Mouse (Mus musculus) CH12.LX (cell line): ENCODE measurements around the gene Anapc7. TPM values are rescaled to one million over a fixed set of nuclear protein-coding genes. Genes with fewer than 3 reads are reported as not detected.

Experiments used
- DNase-seq: peaks from one replicate; pipeline ENCODE4 v3.0.0-alpha.2; 2013; ENCODE audit errors: extremely low read depth
- H3K27ac ChIP-seq: 2 replicates; pipeline ENCODE4 v1.5.1; 2012; ENCODE audit warnings: low read depth, mild to moderate bottlenecking, control low read depth, moderate library complexity; ENCODE audit not compliant: insufficient read depth
- H3K27me3 ChIP-seq: replicated peaks from 2 replicates; pipeline ENCODE3; 2012; ENCODE audit warnings: inconsistent platforms
- H3K36me3 ChIP-seq, 2 experiments: replicated peaks in 1 of 2; 2 replicates each; pipeline versions ENCODE3 to v1.6.1; 2012; ENCODE audit warnings: inconsistent platforms in 1 of 2, low read length in 1 of 2, mild to moderate bottlenecking in 1 of 2, mixed read lengths in 1 of 2, moderate library complexity in 1 of 2; ENCODE audit not compliant: control insufficient read depth in 1 of 2, insufficient read depth in 1 of 2
- H3K4me1 ChIP-seq, 2 experiments: 2 replicates each; pipeline ENCODE4 v1.6.1; 2012; ENCODE audit warnings: inconsistent platforms in 1 of 2, moderate library complexity in 1 of 2; ENCODE audit not compliant: insufficient read depth in 2 of 2, control insufficient read depth in 1 of 2
- H3K4me2 ChIP-seq: 2 replicates; pipeline ENCODE4 v1.6.1; 2012; ENCODE audit warnings: low read depth, mild to moderate bottlenecking, control low read depth; ENCODE audit not compliant: poor library complexity, insufficient read depth, severe bottlenecking
- H3K4me3 ChIP-seq, 3 experiments: fragments of 150-350 bp in 1 of 3; sonication (generic) in 1 of 3; replicated peaks in 1 of 3; 2 replicates each; pipeline versions ENCODE3 to v1.5.1; 2011 to 2012; ENCODE audit warnings: low read depth in 2 of 3, low read length in 2 of 3, mild to moderate bottlenecking in 2 of 3, moderate library complexity in 2 of 3, control low read depth in 1 of 3, improper control_type of control experiment in 1 of 3, inconsistent platforms in 1 of 3, mixed read lengths in 1 of 3; ENCODE audit not compliant: poor library complexity in 1 of 3
- H3K79me2 ChIP-seq: replicated peaks from 2 replicates; pipeline ENCODE4 v1.6.1; 2012; ENCODE audit warnings: mild to moderate bottlenecking, moderate library complexity; ENCODE audit not compliant: control insufficient read depth, poor library complexity, insufficient read depth, severe bottlenecking; ENCODE audit errors: extremely low read depth
- H3K9ac ChIP-seq: 2 replicates; pipeline ENCODE4 v1.6.1; 2012; ENCODE audit warnings: low read depth, mild to moderate bottlenecking, control low read depth, moderate library complexity; ENCODE audit not compliant: insufficient read depth
- H3K9me3 ChIP-seq: replicated peaks from 2 replicates; pipeline ENCODE3; 2012; ENCODE audit warnings: low read length, inconsistent platforms, mixed read lengths
- BHLHE40 ChIP-seq: IDR thresholded peaks from 2 replicates; pipeline ENCODE4 v1.6.1; 2011; ENCODE audit warnings: mild to moderate bottlenecking, low read depth, low read length, improper control_type of control experiment
- CHD1 ChIP-seq: IDR thresholded peaks from 2 replicates; pipeline ENCODE4 v1.6.1; 2012; ENCODE audit warnings: low read depth, low read length, improper control_type of control experiment, inconsistent platforms
- CHD2 ChIP-seq: IDR thresholded peaks from 2 replicates; pipeline ENCODE4 v1.6.1; 2011; ENCODE audit warnings: low read length, improper control_type of control experiment
- CTCF ChIP-seq, 2 experiments: IDR thresholded peaks in 1 of 2; conservative IDR thresholded peaks in 1 of 2; 2 replicates each; pipeline ENCODE4 v1.5.1; 2011 to 2012; ENCODE audit warnings: low read depth in 2 of 2, low read length in 2 of 2, improper control_type of control experiment in 1 of 2, inconsistent platforms in 1 of 2, mild to moderate bottlenecking in 1 of 2, moderate library complexity in 1 of 2
- E2F4 ChIP-seq: IDR thresholded peaks from 2 replicates; pipeline ENCODE4 v1.6.1; 2011; ENCODE audit warnings: low read depth, low read length, improper control_type of control experiment; ENCODE audit not compliant: insufficient replicate concordance
- ELF1 ChIP-seq: IDR thresholded peaks from 2 replicates; pipeline ENCODE4 v1.6.1; 2014; ENCODE audit warnings: low read depth, mild to moderate bottlenecking, inconsistent platforms, low read length, improper control_type of control experiment
- EP300 ChIP-seq: IDR thresholded peaks from 2 replicates; pipeline ENCODE4 v1.6.1; 2011; ENCODE audit warnings: low read length, improper control_type of control experiment
- ETS1 ChIP-seq: conservative IDR thresholded peaks from 2 replicates; pipeline ENCODE4 v1.6.1; 2012; ENCODE audit warnings: low read depth, mild to moderate bottlenecking, inconsistent platforms, low read length, improper control_type of control experiment, moderate library complexity
- GABPA ChIP-seq: IDR thresholded peaks from 2 replicates; pipeline ENCODE4 v1.6.1; 2012; ENCODE audit warnings: low read depth, low read length, improper control_type of control experiment, inconsistent platforms; ENCODE audit not compliant: insufficient replicate concordance
- HCFC1 ChIP-seq: IDR thresholded peaks from 2 replicates; pipeline ENCODE4 v1.6.1; 2012; ENCODE audit warnings: low read depth, mild to moderate bottlenecking, inconsistent platforms, low read length, improper control_type of control experiment
- IRF4 ChIP-seq: IDR thresholded peaks from 2 replicates; pipeline ENCODE4 v1.6.1; 2014; ENCODE audit warnings: low read depth, mild to moderate bottlenecking, inconsistent platforms, low read length, improper control_type of control experiment
- JUN ChIP-seq: IDR thresholded peaks from 2 replicates; pipeline ENCODE4 v1.6.1; 2011; ENCODE audit warnings: low read depth, mild to moderate bottlenecking, low read length, improper control_type of control experiment, moderate library complexity; ENCODE audit not compliant: insufficient read depth
- JUND ChIP-seq: conservative IDR thresholded peaks from 2 replicates; pipeline ENCODE4 v1.6.1; 2011; ENCODE audit warnings: low read depth, low read length, improper control_type of control experiment
- KAT2A ChIP-seq: IDR thresholded peaks from 2 replicates; pipeline ENCODE4 v1.6.1; 2012; ENCODE audit warnings: low read length, improper control_type of control experiment, inconsistent platforms; ENCODE audit not compliant: insufficient replicate concordance
- MAFK ChIP-seq: IDR thresholded peaks from 2 replicates; pipeline ENCODE4 v1.6.1; 2011; ENCODE audit warnings: low read length, improper control_type of control experiment; ENCODE audit not compliant: insufficient replicate concordance
- MAX ChIP-seq: IDR thresholded peaks from 2 replicates; pipeline ENCODE4 v1.6.1; 2011; ENCODE audit warnings: low read length, improper control_type of control experiment
- MAZ ChIP-seq: IDR thresholded peaks from 2 replicates; pipeline ENCODE4 v1.6.1; 2012; ENCODE audit warnings: low read depth, mild to moderate bottlenecking, inconsistent platforms, low read length, improper control_type of control experiment, moderate library complexity
- MEF2A ChIP-seq: IDR thresholded peaks from 2 replicates; pipeline ENCODE4 v1.6.1; 2014; ENCODE audit warnings: low read depth, mild to moderate bottlenecking, inconsistent platforms, low read length, improper control_type of control experiment, borderline replicate concordance
- MXI1 ChIP-seq: IDR thresholded peaks from 2 replicates; pipeline ENCODE4 v1.6.1; 2011; ENCODE audit warnings: mild to moderate bottlenecking, low read depth, low read length, improper control_type of control experiment
- MYC ChIP-seq: IDR thresholded peaks from 2 replicates; pipeline ENCODE4 v1.6.1; 2011; ENCODE audit warnings: low read depth, mild to moderate bottlenecking, improper control_type of control experiment, low read length
- NELFE ChIP-seq: IDR thresholded peaks from 2 replicates; pipeline ENCODE4 v1.6.1; 2011; ENCODE audit warnings: low read depth, low read length, improper control_type of control experiment
- NRF1 ChIP-seq: IDR thresholded peaks from 2 replicates; pipeline ENCODE4 v1.6.1; 2014; ENCODE audit warnings: low read depth, mild to moderate bottlenecking, inconsistent platforms, low read length, improper control_type of control experiment, moderate library complexity
- PAX5 ChIP-seq: IDR thresholded peaks from 2 replicates; pipeline ENCODE4 v1.6.1; 2012; ENCODE audit warnings: low read length, inconsistent platforms, mixed read lengths
- POLR2A ChIP-seq: IDR thresholded peaks from 2 replicates; pipeline ENCODE4 v1.6.1; 2011; ENCODE audit warnings: low read depth, mild to moderate bottlenecking, improper control_type of control experiment, low read length
- POLR2AphosphoS2 ChIP-seq: IDR thresholded peaks from 2 replicates; pipeline ENCODE4 v1.6.1; 2011; ENCODE audit warnings: low read depth, low read length, improper control_type of control experiment
- RAD21 ChIP-seq: IDR thresholded peaks from 2 replicates; pipeline ENCODE4 v1.6.1; 2011; ENCODE audit warnings: low read depth, mild to moderate bottlenecking, low read length, improper control_type of control experiment, moderate library complexity
- RCOR1 ChIP-seq: conservative IDR thresholded peaks from 2 replicates; pipeline ENCODE4 v1.6.1; 2012; ENCODE audit warnings: low read depth, mild to moderate bottlenecking, inconsistent platforms, low read length, improper control_type of control experiment
- SIN3A ChIP-seq: IDR thresholded peaks from 2 replicates; pipeline ENCODE4 v1.6.1; 2012; ENCODE audit warnings: low read length, improper control_type of control experiment, inconsistent platforms
- SMC3 ChIP-seq: IDR thresholded peaks from 2 replicates; pipeline ENCODE4 v1.6.1; 2011; ENCODE audit warnings: low read depth, low read length, improper control_type of control experiment
- TBP ChIP-seq: conservative IDR thresholded peaks from 2 replicates; pipeline ENCODE4 v1.6.1; 2011; ENCODE audit warnings: low read depth, low read length, improper control_type of control experiment
- TCF12 ChIP-seq: IDR thresholded peaks from 2 replicates; pipeline ENCODE4 v1.6.1; 2014; ENCODE audit warnings: low read depth, mild to moderate bottlenecking, inconsistent platforms, low read length, improper control_type of control experiment
- UBTF ChIP-seq: IDR thresholded peaks from 2 replicates; pipeline ENCODE4 v1.6.1; 2012; ENCODE audit warnings: low read depth, mild to moderate bottlenecking, inconsistent platforms, low read length, improper control_type of control experiment, moderate library complexity
- USF1 ChIP-seq: IDR thresholded peaks from 2 replicates; pipeline ENCODE4 v1.6.1; 2014; ENCODE audit warnings: low read depth, mild to moderate bottlenecking, inconsistent platforms, low read length, improper control_type of control experiment
- USF2 ChIP-seq: conservative IDR thresholded peaks from 2 replicates; pipeline ENCODE4 v1.6.1; 2011; ENCODE audit warnings: low read depth, low read length, improper control_type of control experiment
- ZC3H11A ChIP-seq: IDR thresholded peaks from 2 replicates; pipeline ENCODE4 v1.6.1; 2012; ENCODE audit warnings: low read depth, mild to moderate bottlenecking, inconsistent platforms, low read length, improper control_type of control experiment
- ZKSCAN1 ChIP-seq: IDR thresholded peaks from 2 replicates; pipeline ENCODE4 v1.6.1; 2012; ENCODE audit warnings: low read depth, inconsistent platforms, low read length, improper control_type of control experiment, borderline replicate concordance
- ZMIZ1 ChIP-seq: IDR thresholded peaks from 2 replicates; pipeline ENCODE4 v1.6.1; 2012; ENCODE audit warnings: low read depth, mild to moderate bottlenecking, inconsistent platforms, low read length, improper control_type of control experiment
- ZNF384 ChIP-seq: IDR thresholded peaks from 2 replicates; pipeline ENCODE4 v1.6.1; 2012; ENCODE audit warnings: low read depth, low read length, improper control_type of control experiment, inconsistent platforms
- dilution Hi-C: fragments of 300-500 bp; cut with MboI; formaldehyde crosslinking; loops from 2 replicates; pipeline ENCODE4 v1.14.3; 2020; ENCODE audit warnings: low sequenced_read_pairs; ENCODE audit not compliant: extremely low pct_unique_long_range_greater_than_20kb, extremely low pct_ligation_motif_present
- in situ Hi-C: fragments of 300-500 bp; cut with MboI; formaldehyde crosslinking; loops from 3 replicates; pipeline ENCODE4 v1.14.3; 2019; ENCODE audit warnings: low sequenced_read_pairs, low pct_ligation_motif_present, low pct_unique_long_range_greater_than_20kb, mixed read lengths
- polyA plus RNA-seq: library from polyadenylated mRNA; unstranded; fragments of >175 nt; gene quantifications from 2 replicates; pipeline ENCODE4 v1.2.1, GENCODE M21; 2012; ENCODE audit warnings: low read depth; ENCODE audit not compliant: insufficient read length
- total RNA-seq, 2 experiments: library from RNA; depleted of rRNA; stranded (reverse); fragments of 300-350 nt in 1 of 2; fragments of >200 nt in 1 of 2; gene quantifications; 2 replicates each; pipeline ENCODE4 v1.2.3; 2012 to 2014

Gene Anapc7
- total and polyA plus RNA-seq, 3 experiments: 21.3 to 43.3 (median 39.4) TPM

- Histone ChIP-seq H3K4me1 (peaks cover 4 to 15% of the 10 kb centered on the region in 2 experiments; a peak in 3 of 4 replicates), H3K9me3 (no peaks in the 10 kb centered on the region), H3K4me3 (peak within 1 kb of the TSS; percentile 63 to 91 (median 80)), H3K9ac (peak within 1 kb of the TSS; percentile 79), H3K27me3 (no peaks in the 10 kb centered on the region), H3K4me2 (peak within 1 kb of the TSS; percentile 98), H3K27ac (peak within 1 kb of the TSS; percentile 84), H3K36me3 (peaks cover 23 to 55% of the 10 kb centered on the region in 2 experiments), H3K79me2 (peaks cover 18% of the 10 kb centered on the region)
- dilution Hi-C loops: no loop called here
- DNase-seq: peak; percentile 99
- in situ Hi-C loops: no loop called here
- TF ChIP-seq MAX (peak; percentile 94), NRF1 (peak; percentile 92), ELF1 (peak; percentile 85), NELFE (peak; percentile 86; the same call in 1 of the 2 replicates), IRF4 (peak; percentile 73), EP300 (no peak), POLR2AphosphoS2 (peak; percentile 71; the same call in 1 of the 2 replicates), MXI1 (peak; percentile 93), UBTF (no peak), HCFC1 (peak; percentile 89), ZNF384 (peak; percentile 82), CHD1 (no peak; the same call in 1 of the 2 replicates), ETS1 (peak; percentile 66), E2F4 (peak; percentile 71; the same call in 1 of the 2 replicates), CHD2 (peak; percentile 66; the same call in 1 of the 2 replicates), TCF12 (peak; percentile 78; the same call in 1 of the 2 replicates), JUN (no peak), MAFK (no peak), MAZ (no peak; the same call in 1 of the 2 replicates), ZC3H11A (no peak), GABPA (no peak; the same call in 1 of the 2 replicates), TBP (peak; percentile 68; the same call in 1 of the 2 replicates), JUND (no peak), PAX5 (no peak), MYC (peak; percentile 94), KAT2A (0 out of 2 replicates have a peak, but pooled peaks have one; percentile 52), SIN3A (peak; percentile 94), USF1 (no peak), POLR2A (peak; percentile 85), RCOR1 (no peak), SMC3 (no peak), ZMIZ1 (peak; percentile 84; the same call in 1 of the 2 replicates), CTCF (conservative IDR thresholded peaks at IDR 0.05 in 1 of 2, IDR thresholded peaks at IDR 0.05 in 1 of 2; ENCODE audit: low read depth in 2 of 2, low read length in 2 of 2) (no peak), MEF2A (no peak), RAD21 (no peak), USF2 (no peak), BHLHE40 (peak; percentile 99), ZKSCAN1 (no peak)
Measured at GRCm38 (mm10) chr5:122372192-122372769, 49.2 kb upstream of the Anapc7 start, which contains the start of gene Fam216a. Gene Fam216a, minus strand, starts transcription at chr5:122372364.
